Mouse (Mus musculus) olfactory bulb, adult 2 months (tissue): ENCODE measurements around the gene Rere.

ENCODE experiments used
- CTCF ChIP-seq: fragments of 200-500 bp; IDR thresholded peaks from 2 replicates; pipeline ENCODE4 v1.5.1; 2012; ENCODE audit warnings: low read depth, mild to moderate bottlenecking, low read length, moderate library complexity; ENCODE audit not compliant: insufficient read depth
- POLR2A ChIP-seq: fragments of 200-500 bp; IDR thresholded peaks from 2 replicates; pipeline ENCODE4 v1.6.1; 2012; ENCODE audit warnings: mild to moderate bottlenecking, low read depth, low read length, moderate library complexity; ENCODE audit not compliant: insufficient read depth

- TF ChIP-seq POLR2A (no peak), CTCF (no peak)
Measured at GRCm38 (mm10) chr4:150457353-150457752, 175.9 kb downstream of the Rere start.
